Mouse (Mus musculus): ENCODE results near the gene Hist1h2bb.
"Not testable (repeated sequence)": the region's sequence is repeated elsewhere in the genome, so short reads cannot be mapped to it uniquely, and the experiment has no call there.

Gene Hist1h2bb

DNA sequence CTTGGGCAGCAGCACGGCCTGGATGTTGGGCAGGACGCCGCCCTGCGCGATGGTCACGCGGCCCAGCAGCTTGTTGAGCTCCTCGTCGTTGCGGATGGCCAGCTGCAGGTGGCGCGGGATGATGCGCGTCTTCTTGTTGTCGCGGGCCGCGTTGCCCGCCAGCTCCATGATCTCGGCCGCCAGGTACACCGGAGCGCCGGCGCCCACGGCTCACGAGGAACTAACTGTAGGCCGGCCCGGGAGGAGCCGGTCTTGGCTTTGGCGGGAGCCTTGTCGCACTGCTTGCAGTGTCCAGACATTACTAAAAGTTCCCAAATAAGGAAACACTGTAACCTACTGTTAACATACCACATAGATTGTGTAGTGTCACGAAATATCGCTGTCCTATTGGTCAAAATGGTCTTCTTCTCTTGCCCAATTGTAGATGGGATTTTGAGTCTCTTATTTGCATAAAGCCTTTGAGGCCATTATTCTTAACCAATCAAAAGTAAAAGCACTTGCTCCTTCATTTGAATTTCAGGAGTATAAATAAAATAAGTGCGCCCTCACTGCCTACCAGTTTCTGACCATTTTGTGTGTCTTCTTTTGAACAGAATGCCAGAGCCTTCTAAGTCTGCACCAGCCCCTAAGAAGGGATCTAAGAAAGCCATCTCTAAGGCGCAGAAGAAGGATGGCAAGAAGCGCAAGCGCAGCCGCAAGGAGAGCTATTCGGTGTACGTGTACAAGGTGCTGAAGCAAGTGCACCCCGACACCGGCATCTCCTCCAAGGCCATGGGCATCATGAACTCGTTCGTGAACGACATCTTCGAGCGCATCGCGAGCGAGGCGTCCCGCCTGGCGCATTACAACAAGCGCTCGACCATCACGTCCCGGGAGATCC lies at the start of gene Hist1h2bb:
Gene Hist1h2bb, plus strand, starts transcription at position 534 of the 880 bp plus-strand sequence.
- DNase-seq: peak; percentile 71

DNA sequence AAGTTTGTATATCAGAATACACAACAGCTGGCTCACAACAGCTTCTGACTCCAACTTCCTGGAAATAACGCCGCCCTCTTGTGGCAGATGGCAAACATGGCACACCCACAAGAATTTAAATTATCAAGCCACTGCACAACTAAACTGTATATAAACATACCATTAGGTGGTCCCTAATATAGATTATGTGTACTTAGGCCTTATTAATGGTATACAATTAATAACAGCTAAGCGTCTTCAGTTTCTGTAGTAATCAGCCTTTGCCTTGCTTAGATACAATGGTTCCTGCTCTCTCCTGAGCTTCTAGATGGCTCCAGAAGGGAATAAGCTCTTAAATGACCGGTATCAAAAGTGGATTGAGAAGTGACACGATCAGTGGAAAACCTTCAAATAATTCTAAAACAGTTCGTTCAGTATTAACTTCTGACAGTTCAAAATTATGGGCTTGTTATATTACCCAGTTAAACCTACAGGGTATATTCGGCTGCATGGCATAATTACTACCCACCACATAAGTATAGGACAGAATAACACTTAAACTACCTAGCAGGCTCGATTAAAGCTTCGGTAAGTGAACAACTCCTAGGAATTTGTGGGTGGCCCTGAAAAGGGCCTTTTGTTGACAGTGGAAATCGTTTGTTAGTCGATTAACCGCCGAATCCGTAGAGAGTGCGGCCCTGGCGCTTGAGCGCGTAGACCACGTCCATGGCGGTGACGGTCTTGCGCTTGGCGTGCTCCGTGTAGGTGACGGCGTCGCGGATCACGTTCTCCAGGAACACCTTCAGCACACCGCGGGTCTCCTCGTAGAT lies 48.8 kb upstream of the Hist1h2bb start:
- peak; percentile 83 for DNase-seq

DNA sequence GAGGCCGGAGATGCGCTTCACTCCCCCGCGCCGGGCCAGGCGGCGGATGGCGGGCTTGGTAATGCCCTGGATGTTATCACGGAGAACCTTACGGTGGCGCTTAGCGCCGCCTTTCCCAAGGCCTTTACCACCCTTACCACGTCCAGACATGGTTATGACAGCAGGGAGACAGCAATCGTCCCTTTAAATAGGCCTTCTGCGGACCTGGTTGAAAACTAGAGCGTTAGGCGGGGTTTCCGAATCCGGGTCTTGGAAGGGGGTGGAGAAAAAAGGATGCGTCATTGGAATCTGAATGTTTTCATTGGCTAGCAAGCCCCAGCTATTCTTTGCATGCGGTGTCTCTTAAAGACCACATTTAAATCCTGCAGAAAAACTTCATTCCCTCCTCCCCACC lies 48.2 kb upstream of the Hist1h2bb start, which contains the start of gene Hist1h4c:
Gene Hist1h4c, minus strand, starts transcription at position 155 of the 394 bp plus-strand sequence.
- DNase-seq: peak; percentile 99

DNA sequence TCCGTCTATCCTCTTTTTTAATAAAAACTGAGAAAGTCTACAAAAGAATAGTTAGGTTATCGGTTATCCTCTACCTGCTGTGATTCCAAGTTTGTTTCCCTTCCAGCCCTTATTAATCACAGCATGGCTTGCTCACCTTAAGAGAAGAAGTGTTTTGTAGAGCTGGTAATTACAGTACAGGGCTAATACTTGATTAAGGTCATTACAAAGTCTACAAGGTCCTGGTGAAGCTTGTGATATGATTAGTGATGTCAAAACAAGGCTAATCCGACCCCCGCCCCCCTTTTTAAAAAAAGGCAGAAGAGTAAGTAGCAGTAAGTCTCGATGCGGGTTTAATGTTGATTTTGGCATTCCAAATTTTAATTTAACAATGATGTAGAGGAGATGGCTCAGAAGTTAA lies 47.5 kb upstream of the Hist1h2bb start:
- DNase-seq: no peak

DNA sequence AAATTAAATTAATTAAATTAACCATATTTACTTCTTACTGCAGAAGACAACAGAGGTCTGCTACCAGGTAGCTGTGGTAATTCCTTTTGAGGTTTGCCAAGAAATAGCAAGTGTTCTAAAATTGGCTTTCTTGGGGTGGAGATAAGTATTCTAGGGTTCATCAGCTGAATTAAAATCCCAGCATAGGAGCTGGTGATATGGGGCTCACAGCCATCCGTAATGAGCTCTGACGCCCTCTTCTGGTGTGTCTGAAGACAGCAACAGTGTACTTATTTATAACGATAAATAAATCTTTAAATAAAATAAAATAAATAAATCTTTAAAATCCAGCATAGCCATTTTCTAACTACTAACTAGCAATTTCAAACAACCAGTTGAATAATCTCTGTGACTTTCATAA lies 46.8 kb upstream of the Hist1h2bb start:
- no peak for DNase-seq

DNA sequence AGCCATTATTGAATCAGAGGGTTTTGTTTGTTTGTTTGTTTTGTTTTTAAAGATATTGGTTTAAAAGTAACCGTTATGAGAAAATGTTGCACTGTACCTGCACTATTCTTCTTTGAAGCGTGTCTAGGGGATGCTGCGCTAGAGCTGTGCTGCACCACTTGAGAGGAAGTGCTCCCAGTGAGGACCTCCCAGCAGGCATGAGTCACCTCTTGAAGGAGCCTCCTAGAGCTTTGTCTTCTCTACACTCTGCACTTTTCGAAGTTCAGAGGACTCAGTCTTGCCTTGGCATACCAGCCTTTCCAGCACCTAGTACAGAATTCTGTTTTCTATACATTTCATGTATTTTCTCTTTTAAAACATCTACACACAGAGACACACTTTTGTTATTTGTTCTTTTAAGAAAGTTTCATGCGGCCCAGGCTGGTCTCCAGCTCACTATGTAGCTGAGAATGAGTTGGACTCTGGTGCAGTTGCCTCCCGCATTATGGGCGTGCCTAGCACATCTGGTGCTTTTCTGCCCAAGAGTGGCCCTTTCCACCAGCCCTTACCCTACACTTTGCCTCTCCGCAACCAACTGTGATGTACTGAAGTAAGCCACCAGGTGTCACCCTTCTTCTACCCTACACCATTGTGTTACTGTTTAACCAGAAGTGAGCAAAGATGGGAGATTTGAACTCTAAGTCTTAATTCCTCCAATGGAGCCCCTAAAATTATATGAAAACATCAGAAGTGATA lies 45.6 kb upstream of the Hist1h2bb start:
- DNase-seq: peak; percentile 87

DNA sequence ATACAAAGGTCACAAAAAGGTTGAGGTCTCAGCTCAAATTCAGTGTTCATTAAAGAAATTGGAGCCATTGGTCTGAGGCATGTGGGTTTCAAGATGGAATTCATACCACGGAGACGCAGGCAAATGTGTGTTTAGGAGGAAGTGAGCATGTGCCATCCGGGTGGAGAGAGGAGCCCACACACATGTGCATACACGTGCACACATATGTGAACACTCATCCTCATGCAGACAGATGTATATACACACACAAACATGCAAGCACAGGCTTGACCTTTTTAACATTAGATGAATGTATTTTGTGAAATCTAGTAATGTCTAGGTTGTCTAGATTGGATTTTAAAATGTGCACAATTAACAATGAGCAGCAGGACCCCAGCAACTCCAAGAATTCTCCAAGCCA lies 44.3 kb upstream of the Hist1h2bb start:
- DNase-seq: no peak

DNA sequence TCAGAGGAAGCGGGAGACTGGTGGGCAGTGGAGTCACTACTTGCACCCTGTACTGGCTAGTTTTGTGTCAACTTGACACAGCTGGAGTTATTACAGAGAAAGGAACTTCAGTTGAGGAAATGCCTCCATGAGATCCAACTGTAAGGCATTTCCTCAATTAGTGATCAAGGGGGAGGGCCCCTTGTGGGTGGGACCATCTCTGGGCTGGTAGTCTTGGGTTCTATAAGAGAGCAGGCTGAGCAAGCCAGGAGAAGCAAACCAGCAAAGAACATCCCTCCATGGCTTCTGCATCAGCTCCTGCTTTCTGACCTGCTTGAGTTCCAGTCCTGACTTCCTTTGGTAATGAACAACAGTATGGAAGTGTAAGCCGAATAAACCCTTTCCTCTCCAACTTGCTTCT lies 43.7 kb upstream of the Hist1h2bb start:
- DNase-seq: not testable (repeated sequence)

DNA sequence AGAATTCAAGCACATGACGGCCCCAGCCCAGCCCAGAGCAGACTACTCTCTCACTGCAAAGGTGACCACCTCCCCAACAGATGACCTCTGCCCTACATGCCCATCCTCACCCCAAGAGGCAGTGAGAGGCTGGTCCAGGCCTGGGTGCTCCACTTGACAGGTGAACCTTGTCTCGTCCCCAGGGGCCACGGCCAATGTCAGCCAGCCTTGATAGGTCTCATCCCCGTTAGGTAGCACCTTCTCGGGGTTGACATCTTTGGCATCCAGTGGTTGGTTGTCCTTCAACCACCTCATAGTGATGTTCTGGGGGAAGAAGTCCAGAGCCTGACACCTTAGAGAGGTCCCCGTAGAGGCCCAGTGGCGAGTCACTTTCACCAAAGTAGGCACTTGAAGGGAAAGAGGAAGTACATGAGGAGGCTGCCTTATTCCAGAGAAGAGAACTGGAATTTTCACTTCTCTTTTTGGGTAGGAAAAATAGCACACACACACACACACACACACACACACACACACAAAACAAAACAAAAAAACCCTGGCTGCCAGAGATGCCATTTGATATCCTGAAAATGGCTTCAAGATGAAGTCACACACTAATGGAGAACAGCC lies 40.7 kb upstream of the Hist1h2bb start:
- DNase-seq: no peak

DNA sequence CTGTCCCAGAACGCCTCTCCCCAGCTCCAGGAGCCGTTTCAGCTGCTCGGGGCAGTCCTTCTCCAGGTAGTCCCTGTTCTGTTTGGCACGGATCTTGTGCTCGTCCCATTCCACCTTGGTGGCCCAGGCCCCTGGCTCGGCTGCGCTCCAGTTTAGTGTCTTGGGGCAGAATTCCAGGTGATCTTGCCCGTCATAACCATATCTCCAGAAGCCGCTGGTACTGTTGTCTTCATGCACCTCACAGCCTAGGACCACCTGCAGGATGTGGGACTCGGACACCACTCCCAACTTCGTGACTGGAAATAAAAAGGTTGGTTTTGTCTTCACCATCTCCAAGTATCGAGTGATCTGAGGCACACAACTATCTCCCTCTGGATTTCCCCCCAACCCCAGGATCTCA lies 39.8 kb upstream of the Hist1h2bb start:
- no peak for DNase-seq

DNA sequence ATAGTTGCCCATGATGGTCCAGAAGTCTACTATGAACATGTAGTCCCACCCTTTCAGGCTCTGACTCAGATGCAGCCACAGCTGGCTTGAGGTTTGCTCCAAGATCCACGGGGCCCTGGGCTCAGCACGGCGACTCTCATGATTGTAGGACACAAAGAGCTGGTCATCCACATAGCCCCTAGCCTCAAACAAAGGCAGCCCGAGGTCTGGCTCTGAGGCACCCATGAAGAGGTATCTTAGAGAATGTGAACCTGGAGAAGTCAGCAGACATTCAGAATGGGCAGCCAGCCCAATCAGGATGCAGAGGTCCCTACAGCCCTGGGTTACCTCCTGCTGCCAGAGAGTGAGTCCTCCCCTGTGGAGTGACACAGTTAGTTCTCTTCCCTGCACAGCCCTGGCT lies 38.5 kb upstream of the Hist1h2bb start:
- DNase-seq: no peak

DNA sequence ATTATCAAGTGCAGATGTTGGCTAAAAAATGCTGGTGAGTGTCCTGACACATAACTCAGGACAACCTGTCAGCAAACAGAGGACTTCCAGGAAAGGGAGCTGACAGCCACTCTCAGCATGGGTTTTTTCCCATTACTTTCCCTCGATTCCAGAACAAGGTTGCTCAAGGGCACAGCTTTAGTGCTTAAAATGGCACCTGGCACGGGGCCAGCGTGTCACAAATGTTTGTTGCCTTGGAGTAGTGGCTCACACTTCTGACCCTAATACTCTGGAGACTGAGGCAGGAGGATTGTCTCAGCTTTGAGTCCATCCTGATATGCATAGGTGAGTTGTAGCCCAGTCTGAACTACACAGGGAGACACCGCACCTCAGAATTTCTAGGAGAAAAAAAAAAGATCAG lies 37.9 kb upstream of the Hist1h2bb start:
- DNase-seq: no peak

DNA sequence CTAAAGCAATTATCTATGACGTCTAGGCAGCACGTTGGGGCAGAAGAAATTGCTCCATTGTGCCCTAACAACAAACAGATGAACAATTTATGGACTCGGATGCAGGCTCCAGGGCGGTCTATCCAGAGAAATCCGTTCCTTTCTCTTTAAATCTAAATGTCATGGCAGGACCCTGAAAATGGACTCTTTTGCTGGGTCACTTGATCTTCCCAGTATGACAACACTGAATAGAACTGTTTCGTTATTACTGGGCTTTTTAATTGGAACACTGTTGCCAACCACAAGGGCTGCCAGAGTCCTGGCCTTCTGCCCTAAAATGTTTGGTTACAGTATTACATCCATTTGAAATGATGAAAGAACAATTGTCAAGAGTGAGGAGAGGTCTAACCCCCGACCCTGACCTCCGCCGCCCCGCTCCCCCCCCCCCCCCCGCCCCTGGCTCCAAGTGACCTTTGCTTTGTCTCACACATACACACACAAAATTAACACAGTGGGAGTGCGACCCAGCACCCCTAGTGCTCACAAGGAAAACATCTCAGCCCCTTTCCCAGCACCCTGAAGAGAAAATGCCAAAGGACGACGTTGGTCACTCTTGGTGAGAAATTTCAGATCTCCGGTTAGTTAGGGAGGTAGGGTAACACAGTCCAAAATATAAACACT lies 36.7 kb upstream of the Hist1h2bb start:
- peak; percentile 32 for DNase-seq

DNA sequence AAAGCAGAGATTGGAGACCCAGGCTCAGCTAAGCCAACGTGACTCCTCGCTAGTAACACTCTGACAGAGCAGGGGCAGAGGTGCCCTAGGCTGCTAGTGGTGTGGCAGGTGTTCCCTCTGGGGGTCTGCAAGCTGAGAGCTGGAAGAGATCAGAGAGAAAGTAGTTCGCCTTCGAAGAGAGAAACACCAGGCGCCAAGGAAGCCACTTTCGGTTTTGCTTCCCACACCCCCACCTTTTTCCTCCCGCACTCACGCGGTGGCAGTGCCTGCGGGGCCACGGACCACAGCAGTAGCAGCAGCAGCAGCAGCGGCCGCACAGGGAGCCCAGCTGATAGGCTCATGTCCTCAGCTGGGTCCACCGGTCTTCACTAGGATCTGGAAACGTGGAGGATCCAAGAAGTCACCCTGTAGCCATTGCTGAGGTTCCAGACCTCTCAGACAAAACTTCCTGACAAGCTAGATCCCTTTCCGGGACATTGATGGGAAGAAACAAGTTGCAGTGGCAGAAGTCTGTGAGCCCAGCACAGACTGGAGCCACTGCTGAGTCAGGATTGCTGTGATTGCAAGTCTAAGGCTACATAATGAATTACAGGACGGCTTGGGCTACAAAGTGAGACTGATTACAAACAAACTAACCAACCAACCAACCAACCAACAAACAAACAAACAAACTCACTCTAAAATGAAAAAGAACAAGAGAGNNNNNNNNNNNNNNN lies 36.0 kb upstream of the Hist1h2bb start, which contains the start of gene Hfe:
Gene Hfe, minus strand, starts transcription at position 481 of the 716 bp plus-strand sequence.
- DNase-seq: peak; percentile 68

DNA sequence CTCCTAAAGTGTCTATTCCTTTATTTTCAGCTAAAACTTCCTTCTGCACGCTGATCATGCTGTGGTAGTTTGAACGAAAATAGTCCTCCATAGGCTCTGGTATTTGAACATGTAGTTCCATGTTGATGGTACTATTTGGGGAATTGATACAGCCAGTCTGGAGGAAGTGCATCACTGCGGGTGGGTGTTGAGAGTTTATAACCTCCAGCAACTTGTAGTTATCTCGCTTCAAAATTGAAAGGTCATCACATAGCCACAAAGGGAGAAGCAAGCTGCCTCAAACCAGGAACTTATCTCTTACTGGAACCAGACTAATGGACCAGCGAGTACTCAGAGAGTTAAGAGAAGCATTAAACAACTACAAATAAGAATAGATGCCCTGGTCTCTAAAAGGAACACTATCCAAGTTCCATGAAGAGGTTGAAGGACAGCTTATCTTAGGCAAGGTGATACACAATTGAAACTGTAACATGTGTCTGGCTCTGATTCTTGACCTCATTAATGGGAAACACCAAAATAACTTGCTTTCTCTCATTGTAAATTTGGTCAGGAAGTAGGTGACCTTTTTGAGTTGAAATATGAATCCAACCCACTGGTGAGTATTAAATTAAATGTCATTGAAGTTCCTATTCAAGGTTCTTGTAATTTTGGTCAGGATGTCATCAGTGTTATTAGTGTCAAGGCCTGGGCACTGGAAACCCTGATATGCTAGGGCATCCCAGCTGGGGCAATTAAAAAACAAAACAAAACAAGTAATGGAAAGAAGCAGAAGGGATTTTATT lies 30.1 kb upstream of the Hist1h2bb start:
- no peak for DNase-seq

DNA sequence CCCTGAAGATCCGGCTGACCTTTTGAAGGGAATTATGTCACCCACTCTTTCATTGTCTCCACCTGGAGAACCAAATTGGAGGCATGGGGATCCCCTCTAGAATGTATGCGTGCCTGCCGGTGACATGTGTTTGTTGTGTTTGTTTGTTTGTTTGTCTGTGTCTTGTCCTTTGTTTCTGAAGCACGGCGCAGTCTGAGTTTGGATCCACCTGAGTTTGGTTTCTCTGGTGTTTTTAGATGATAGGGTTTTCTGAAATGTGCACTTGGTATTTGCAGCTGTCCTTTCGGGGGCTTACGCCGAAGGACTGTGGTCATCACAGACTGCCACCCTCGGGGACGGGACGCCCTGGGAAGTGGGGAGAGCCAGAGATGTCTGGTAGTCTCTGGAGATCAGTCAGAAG lies 29.4 kb upstream of the Hist1h2bb start:
- no peak for DNase-seq

DNA sequence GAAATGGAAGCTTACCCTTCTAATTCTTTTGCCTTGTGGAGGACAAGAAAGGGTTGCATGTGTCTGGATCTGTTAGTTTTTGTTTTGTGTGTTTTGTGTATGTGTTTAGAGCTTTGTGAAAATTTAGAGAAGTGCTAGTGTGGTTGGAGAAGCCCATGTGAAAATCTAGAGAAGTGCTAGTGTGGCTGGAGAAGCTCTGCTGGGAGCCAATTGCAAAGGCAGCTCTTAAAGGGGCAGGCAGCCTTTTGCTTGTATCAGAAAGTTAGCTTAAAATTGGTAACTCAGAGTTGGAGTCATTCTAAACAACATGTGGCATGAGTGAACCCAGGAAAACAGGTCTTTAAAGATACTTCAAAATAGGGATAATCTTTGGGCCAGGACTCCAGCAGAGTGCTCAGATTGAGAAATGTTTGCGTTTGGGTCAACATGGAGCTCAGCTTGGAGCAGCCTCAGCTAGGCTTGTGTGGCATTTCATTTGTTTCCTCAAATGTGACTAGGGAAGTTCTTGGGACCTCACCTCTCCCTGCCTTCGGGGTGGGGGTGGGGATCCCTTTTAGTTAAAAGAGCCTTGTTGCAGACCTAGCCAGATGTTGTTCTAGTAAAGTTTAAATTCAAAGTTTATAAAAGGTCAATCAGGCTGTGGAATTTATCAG lies 28.8 kb upstream of the Hist1h2bb start:
- DNase-seq: not testable (repeated sequence)

DNA sequence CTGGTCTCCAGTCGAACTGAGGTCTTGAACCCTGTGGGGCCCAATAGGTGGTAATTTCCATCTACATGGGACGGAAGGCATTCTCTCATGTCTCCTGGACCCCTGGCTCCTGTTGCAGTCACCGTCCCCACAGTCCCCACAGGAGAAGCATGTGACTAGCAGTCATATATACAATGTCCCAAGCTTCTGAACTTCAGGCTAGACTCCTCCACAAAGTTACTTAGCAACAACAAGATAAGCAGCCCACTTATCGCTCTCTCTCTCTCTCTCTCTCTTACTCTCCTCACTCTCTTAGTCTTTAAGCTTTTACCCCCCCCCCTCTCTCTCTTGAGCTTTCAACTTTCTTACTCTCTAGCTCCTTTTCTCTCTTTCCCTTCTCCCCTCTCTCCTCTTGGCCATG lies 22.3 kb upstream of the Hist1h2bb start:
- DNase-seq: no peak

DNA sequence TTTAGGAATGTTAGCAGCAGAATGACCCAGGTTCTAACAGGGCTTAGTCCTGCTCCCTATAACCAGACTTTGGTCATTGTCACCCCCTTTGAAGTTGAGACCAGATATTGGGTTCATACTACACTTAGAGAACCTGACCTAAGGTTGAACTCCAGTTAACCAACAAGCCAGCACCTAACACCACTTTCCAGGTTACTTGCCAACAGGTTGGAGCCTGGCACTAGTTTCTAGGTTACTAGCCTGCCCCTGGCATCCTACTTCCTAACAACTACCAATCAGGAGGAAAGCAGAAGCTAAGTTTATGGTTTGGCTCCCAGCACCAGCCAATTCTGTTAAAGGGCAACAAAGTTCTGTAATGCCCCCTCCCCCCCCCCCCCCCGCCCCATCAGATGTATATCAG lies 21.3 kb upstream of the Hist1h2bb start:
- DNase-seq: no peak

All from lung, postnatal 10 days (tissue).